Mouse (Mus musculus) urinary bladder, postnatal 14 days (tissue): ENCODE results near the gene Ccdc43.

Source experiments
- DNase-seq: peaks from one replicate; pipeline ENCODE4 v3.0.0; 2021; ENCODE audit warnings: low spot score

Ccdc43 gene

DNA sequence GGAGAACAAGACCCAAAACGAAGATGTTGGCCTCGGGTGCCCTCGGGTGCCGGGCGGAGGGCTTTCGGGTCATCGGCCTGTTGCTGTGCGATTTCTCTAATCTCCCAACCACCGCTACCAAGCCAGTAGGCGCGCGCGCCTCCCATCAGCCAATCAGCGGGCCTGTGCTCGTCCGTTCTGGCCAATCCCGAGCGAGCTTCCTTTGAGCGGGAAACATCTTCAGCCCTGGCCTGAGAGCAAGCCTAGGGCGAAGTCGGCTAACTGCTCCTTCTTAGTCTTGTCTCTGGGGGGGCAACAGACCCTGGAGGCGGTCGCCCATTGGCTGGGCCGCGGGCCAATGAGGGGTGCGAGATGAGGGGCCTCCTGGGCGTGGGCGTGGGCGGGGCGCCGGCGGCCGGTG is 32.4 kb downstream of the Ccdc43 start:
- no peak for DNase-seq

- DNase-seq, result no peak
Observed at GRCm38 (mm10) chr11:102663416-102663815, 34.2 kb downstream of the Ccdc43 start, which contains the start of gene Meioc. Gene Meioc, plus strand, starts transcription at chr11:102663716.

DNA sequence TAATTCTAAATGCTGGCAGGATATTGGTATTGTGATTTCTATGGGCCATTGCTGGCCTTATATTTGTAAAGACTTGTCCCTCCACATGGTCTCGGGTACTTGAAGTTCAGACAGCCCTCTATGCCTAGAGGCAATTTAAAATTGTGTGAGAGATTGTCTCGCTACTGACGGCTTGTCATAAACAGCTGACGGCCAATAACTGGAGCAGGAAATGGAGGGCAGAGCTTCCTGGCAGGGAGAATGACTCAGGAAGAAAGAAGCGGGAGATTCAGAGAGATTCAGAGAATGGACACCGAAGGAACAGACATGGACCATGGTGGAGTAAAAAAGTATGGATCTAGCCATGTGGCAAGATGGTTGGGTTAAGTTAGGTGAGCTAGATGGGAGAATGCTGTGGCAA is 40.7 kb downstream of the Ccdc43 start:
- DNase-seq, result no peak

DNA sequence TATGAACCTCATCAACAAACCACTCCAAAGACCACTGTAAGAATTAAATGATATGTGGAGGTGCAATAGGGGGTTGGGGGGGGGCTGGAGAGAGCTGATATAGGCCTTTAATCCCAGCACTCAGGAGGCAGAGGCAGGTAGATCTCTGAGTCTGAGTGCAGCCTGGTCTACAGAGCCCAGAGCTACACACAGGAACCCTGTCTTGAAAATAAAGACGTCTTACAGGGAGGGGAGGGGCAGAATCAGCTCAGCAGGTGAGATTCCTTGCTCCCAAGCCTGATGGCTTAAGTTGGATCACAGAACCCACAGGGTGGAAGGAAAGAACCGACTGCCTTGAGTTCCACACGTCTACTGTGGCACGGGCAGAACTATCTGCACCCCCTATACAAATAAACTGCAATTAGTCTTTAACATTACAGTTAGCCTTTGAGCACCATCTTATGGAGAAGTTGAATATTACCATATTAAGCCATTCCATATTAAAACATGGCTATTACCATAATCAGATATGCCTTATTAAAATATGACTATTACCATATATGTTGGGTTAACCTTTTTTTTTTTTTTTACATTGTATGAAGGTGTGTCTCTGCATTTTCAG is 41.2 kb downstream of the Ccdc43 start:
- DNase-seq, result no peak

DNA sequence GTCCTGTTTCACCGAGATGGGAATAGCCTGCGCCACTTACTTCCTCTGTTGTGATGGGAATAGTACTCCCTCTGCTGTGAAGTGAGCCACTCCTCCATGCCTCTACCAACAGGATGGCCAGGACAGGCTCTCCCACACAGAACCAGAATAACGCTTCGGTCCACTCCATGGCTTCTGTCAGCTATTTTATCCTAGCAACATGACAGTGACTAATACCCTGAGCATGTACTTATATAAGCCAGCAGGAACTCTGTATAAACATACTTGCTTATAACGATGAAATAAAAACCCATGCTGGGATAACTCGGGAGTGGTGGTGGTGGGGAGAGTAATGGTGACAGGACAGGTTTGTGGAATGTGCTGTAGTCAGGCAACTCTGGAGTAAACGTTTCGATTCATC is 41.7 kb downstream of the Ccdc43 start:
- no peak for DNase-seq

DNA sequence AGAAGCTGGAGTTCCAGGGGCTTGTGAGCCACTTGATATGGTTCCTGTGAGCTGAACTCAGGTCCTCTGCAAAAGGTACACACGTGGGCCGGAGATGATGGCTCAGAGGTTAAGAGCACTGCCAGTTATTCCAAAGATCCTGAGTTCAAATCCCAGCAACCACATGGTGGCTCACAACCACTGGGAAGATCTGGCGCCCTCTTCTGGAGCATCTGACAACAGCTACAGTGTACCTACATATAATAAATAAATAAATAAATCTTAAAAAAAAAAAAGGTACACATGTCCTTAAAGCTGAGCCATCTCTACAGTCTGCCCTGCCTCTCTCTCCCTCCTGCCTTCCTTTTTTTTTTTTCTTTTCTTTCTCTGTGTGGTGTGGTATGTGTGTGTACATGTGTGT is 44.7 kb downstream of the Ccdc43 start:
- DNase-seq, result no peak

DNA sequence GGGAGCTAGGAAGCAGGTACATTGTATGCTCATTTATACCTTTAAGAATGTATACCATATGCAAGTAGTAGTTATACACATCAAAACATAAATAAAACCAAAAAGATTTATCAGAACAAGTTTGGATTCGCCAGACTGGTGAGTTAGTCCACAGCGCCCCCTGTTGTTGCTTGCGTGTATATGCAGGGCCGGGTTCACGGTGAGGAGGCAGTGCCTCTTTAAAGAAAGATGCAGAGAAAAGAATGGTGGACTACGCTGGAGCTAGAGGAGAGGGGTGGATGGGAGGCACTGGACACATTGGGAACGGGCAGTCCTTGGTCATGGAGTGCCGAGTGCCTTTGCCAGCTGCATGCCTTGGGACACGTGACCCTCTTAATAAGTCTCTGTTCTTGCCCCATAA is 46.2 kb downstream of the Ccdc43 start:
- peak; percentile 80 for DNase-seq

DNA sequence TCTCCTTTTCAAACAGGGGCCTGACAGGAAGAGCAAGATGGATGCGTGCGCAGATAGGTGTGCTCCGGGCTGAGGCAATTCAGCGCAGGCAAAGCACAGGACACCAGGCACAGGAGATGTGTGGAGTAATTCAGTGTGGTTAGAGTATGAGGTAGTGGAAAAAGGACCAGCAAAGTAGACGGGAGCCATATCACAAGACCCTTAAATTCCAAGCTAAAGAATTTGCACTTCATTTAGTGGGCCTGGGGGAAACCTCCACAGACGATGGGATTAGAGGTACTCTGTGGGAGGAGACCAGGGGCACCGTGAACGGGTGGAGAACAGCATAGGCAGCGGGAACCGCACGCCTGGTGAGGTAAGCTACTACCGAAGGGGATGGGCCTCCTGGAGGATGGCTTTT is 49.7 kb downstream of the Ccdc43 start:
- no peak for DNase-seq

DNA sequence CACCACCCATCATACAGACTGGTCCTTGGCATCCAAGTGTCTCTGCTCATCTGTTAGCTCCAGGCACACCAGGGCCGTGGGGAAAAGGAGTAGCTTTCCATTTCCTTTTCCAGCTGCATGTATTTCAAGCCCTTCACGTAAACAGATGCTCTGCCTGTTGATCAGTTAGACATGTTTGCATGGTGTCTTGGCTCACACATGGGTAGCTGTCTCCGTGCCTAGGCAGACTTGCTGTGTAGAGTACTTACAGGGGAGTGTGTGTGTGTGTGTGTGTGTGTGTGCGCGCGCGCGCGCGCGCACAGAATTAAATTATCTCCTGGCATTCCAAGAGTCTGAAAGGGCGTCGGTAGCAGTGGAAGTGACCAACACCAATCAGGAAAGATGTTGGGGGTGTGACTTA is 51.4 kb downstream of the Ccdc43 start:
- no peak for DNase-seq

GRCm38 (mm10) chr11:102643891-102644382 is 53.6 kb downstream of the Ccdc43 start:
- peak; percentile 76 for DNase-seq

- no peak for DNase-seq
Observed at GRCm38 (mm10) chr11:102636887-102637286, 60.7 kb downstream of the Ccdc43 start.
